Mouse (Mus musculus) lung, postnatal 0 days (tissue): ENCODE measurements around the gene Ccdc33.

Experiments used
- CTCF ChIP-seq: IDR thresholded peaks from 2 replicates; pipeline ENCODE4 v1.5.1; 2016; ENCODE audit warnings: antibody characterized with exemption, mild to moderate bottlenecking
- EP300 ChIP-seq: IDR thresholded peaks from 2 replicates; pipeline ENCODE4 v1.6.1; 2016; ENCODE audit warnings: antibody characterized with exemption, mild to moderate bottlenecking, control low read depth

- TF ChIP-seq CTCF (no peak), EP300 (no peak)
Observed at GRCm38 (mm10) chr9:58044828-58045227, 73.8 kb downstream of the Ccdc33 start.
